Mouse (Mus musculus): Measurements from ENCODE around the gene Zfp423. TPM values are rescaled to one million over a fixed set of nuclear protein-coding genes. Genes with fewer than 3 reads are reported as not detected.

Zfp423 gene
- total RNA-seq, 2 experiments from 2014 or later = 26.8 to 28.9 TPM

GRCm38 (mm10) chr8:87711955-87712354 is 247.4 kb downstream of the Zfp423 start:
- no peak for DNase-seq (ENCODE audit: extremely low spot score in 1 of 2, low spot score in 1 of 2)

- no peak for DNase-seq (ENCODE audit: extremely low spot score in 1 of 2, low spot score in 1 of 2)
Observed at GRCm38 (mm10) chr8:87708127-87708637, 251.2 kb downstream of the Zfp423 start.

- DNase-seq (ENCODE audit: extremely low spot score in 1 of 2, low spot score in 1 of 2) = no peak
Observed at GRCm38 (mm10) chr8:87707176-87707575, 252.2 kb downstream of the Zfp423 start.

- DNase-seq (ENCODE audit: extremely low spot score in 1 of 2, low spot score in 1 of 2) = no peak
Observed at GRCm38 (mm10) chr8:87704756-87705155, 254.6 kb downstream of the Zfp423 start.

GRCm38 (mm10) chr8:87702790-87703311 is 256.5 kb downstream of the Zfp423 start:
- no peak for DNase-seq (ENCODE audit: extremely low spot score in 1 of 2, low spot score in 1 of 2)

GRCm38 (mm10) chr8:87702051-87702521 is 257.3 kb downstream of the Zfp423 start:
- no peak for DNase-seq (ENCODE audit: extremely low spot score in 1 of 2, low spot score in 1 of 2)

- no peak for DNase-seq (ENCODE audit: extremely low spot score in 1 of 2, low spot score in 1 of 2)
Observed at GRCm38 (mm10) chr8:87701583-87701982, 257.8 kb downstream of the Zfp423 start.

GRCm38 (mm10) chr8:87700321-87700720 is 259.1 kb downstream of the Zfp423 start:
- no peak for DNase-seq (ENCODE audit: extremely low spot score in 1 of 2, low spot score in 1 of 2)

- DNase-seq (ENCODE audit: extremely low spot score in 1 of 2, low spot score in 1 of 2) = no peak
Observed at GRCm38 (mm10) chr8:87697127-87697526, 262.3 kb downstream of the Zfp423 start.

GRCm38 (mm10) chr8:87693741-87694140 is 265.7 kb downstream of the Zfp423 start:
- DNase-seq (ENCODE audit: extremely low spot score in 1 of 2, low spot score in 1 of 2) = no peak

- DNase-seq (ENCODE audit: extremely low spot score in 1 of 2, low spot score in 1 of 2) = peak in 1 of 2 experiments; percentile 20
Observed at GRCm38 (mm10) chr8:87690100-87691095, 269.0 kb downstream of the Zfp423 start.

- DNase-seq (ENCODE audit: extremely low spot score in 1 of 2, low spot score in 1 of 2) = no peak
Observed at GRCm38 (mm10) chr8:87689192-87689591, 270.2 kb downstream of the Zfp423 start.

GRCm38 (mm10) chr8:87688348-87688747 is 271.0 kb downstream of the Zfp423 start:
- no peak for DNase-seq (ENCODE audit: extremely low spot score in 1 of 2, low spot score in 1 of 2)

GRCm38 (mm10) chr8:87686986-87687698 is 272.3 kb downstream of the Zfp423 start:
- no peak for DNase-seq (ENCODE audit: extremely low spot score in 1 of 2, low spot score in 1 of 2)

GRCm38 (mm10) chr8:87686026-87686425 is 273.4 kb downstream of the Zfp423 start:
- DNase-seq (ENCODE audit: extremely low spot score in 1 of 2, low spot score in 1 of 2) = no peak

GRCm38 (mm10) chr8:87685392-87685791 is 274.0 kb downstream of the Zfp423 start:
- DNase-seq (ENCODE audit: extremely low spot score in 1 of 2, low spot score in 1 of 2) = no peak

- no peak for DNase-seq (ENCODE audit: extremely low spot score in 1 of 2, low spot score in 1 of 2)
Observed at GRCm38 (mm10) chr8:87682066-87682465, 277.3 kb downstream of the Zfp423 start.

- no peak for DNase-seq (ENCODE audit: extremely low spot score in 1 of 2, low spot score in 1 of 2)
Observed at GRCm38 (mm10) chr8:87680034-87680433, 279.4 kb downstream of the Zfp423 start.

GRCm38 (mm10) chr8:87679431-87680003 is 279.9 kb downstream of the Zfp423 start:
- DNase-seq (ENCODE audit: extremely low spot score in 1 of 2, low spot score in 1 of 2) = no peak

- DNase-seq (ENCODE audit: extremely low spot score in 1 of 2, low spot score in 1 of 2) = peak in 1 of 2 experiments; percentile 38
Observed at GRCm38 (mm10) chr8:87675411-87675810, 284.0 kb downstream of the Zfp423 start.
